19 mouse cellular contexts compared by ENCODE assay signal in the genomic region with DNA sequence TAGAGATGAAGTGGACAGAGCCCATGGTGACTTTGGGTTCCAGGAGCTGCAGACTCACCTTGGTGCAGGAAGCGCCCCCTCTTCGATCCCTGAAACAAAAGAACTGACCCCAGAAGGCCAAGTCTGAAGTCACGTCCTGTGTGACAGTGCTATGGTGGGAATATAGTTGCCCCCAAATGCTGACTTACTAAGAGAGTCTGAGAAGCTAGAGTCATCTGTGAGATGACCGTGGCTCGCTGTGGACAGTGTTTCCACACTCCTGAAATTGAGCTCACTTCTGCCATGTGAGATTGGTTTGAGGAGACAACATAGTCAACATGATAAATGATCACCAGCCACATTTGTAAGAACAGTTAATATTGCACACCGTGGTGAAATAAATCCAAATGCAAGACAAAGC. TPM values are rescaled to one million over a fixed set of nuclear protein-coding genes. Genes with fewer than 3 reads are reported as not detected.
DNase-seq lines count a peak whose midpoint lies in the region; ATAC-seq lines count a peak whose summit lies in the region.
"Had no signal": no experiment of that assay in that cellular context is flagged by ENCODE, and none has a peak within 500 bp of the region (broad histone marks: within the 10 kb centered on the region; RNA-seq: fewer than 3 reads in every experiment).

No protein-coding gene starts in this region.

- peak overlapping the region; percentile 91 for H3K27ac ChIP-seq in embryonic facial prominence, embryonic 13.5 days
- H3K27ac ChIP-seq in forebrain, embryonic 13.5 days: peak overlapping the region; percentile 71
- H3K27ac ChIP-seq in limb, embryonic 10.5 days: peak overlapping the region; percentile 92
- H3K27ac ChIP-seq in midbrain, embryonic 15.5 days: peak overlapping the region; percentile 79

- no peak overlapping the region for H3K9ac ChIP-seq in embryonic facial prominence, embryonic 13.5 days
- no peak overlapping the region for H3K9ac ChIP-seq in forebrain, embryonic 13.5 days
- H3K9ac ChIP-seq in midbrain, embryonic 15.5 days: no peak overlapping the region
- H3K9ac ChIP-seq: liver, postnatal 0 days had no signal

- no peaks in the 10 kb centered on the region for H3K27me3 ChIP-seq in embryonic facial prominence, embryonic 13.5 days
- H3K27me3 ChIP-seq in forebrain, embryonic 13.5 days: no peaks in the 10 kb centered on the region
- no peaks in the 10 kb centered on the region for H3K27me3 ChIP-seq in limb, embryonic 10.5 days (ENCODE audit: low read depth, poor library complexity, severe bottlenecking)
- H3K27me3 ChIP-seq in midbrain, embryonic 15.5 days (replicated peaks): no peaks in the 10 kb centered on the region

- H3K4me3 ChIP-seq in embryonic facial prominence, embryonic 13.5 days: no peak overlapping the region
- no peak overlapping the region for H3K4me3 ChIP-seq in forebrain, embryonic 13.5 days
- H3K4me3 ChIP-seq in limb, embryonic 10.5 days: peak overlapping the region; percentile 30
- H3K4me3 ChIP-seq in midbrain, embryonic 15.5 days: no peak overlapping the region

- H3K4me2 ChIP-seq in embryonic facial prominence, embryonic 13.5 days: 0 out of 2 replicates have a peak overlapping the region, but pooled peaks have one; percentile 37
- H3K4me2 ChIP-seq in forebrain, embryonic 13.5 days: peak overlapping the region; percentile 18; the same call in 1 of the 2 replicates
- H3K4me2 ChIP-seq in midbrain, embryonic 15.5 days: no peak overlapping the region

- ATAC-seq in embryonic facial prominence, embryonic 13.5 days (ENCODE audit: insufficient number of reproducible peaks, insufficient read depth, low FRiP score, low TSS enrichment, low read depth): no peak
- ATAC-seq in forebrain, embryonic 13.5 days: 0 out of 2 replicates have a peak, but pooled peaks have one; percentile 11
- ATAC-seq in midbrain, embryonic 15.5 days (replicated peaks): peak; percentile 50
- ATAC-seq: intestine, embryonic 16.5 days; liver, postnatal 0 days had no signal

- 59% methylated on average over 6 of the region's 6 CpGs for WGBS in embryonic facial prominence, embryonic 13.5 days
- 84% methylated on average over 6 of the region's 6 CpGs for WGBS in forebrain, embryonic 13.5 days
- WGBS in limb, embryonic 10.5 days: 63% methylated on average over 6 of the region's 6 CpGs
- 72% methylated on average over 6 of the region's 6 CpGs for WGBS in midbrain, embryonic 15.5 days

- H3K9me3 ChIP-seq in embryonic facial prominence, embryonic 13.5 days: no peaks in the 10 kb centered on the region
- H3K9me3 ChIP-seq in forebrain, embryonic 13.5 days (replicated peaks): no peaks in the 10 kb centered on the region
- no peaks in the 10 kb centered on the region for H3K9me3 ChIP-seq in limb, embryonic 10.5 days (replicated peaks)
- no peaks in the 10 kb centered on the region for H3K9me3 ChIP-seq in midbrain, embryonic 15.5 days

- H3K4me1 ChIP-seq in embryonic facial prominence, embryonic 13.5 days: peaks cover 30% of the 10 kb centered on the region
- H3K4me1 ChIP-seq in forebrain, embryonic 13.5 days: peaks cover 26% of the 10 kb centered on the region
- peaks cover 55% of the 10 kb centered on the region for H3K4me1 ChIP-seq in limb, embryonic 10.5 days
- H3K4me1 ChIP-seq in midbrain, embryonic 15.5 days: peaks cover 27% of the 10 kb centered on the region

- no peaks in the 10 kb centered on the region for H3K36me3 ChIP-seq in embryonic facial prominence, embryonic 13.5 days
- no peaks in the 10 kb centered on the region for H3K36me3 ChIP-seq in forebrain, embryonic 13.5 days (ENCODE audit: poor library complexity, severe bottlenecking)
- H3K36me3 ChIP-seq in limb, embryonic 10.5 days: no peaks in the 10 kb centered on the region
- H3K36me3 ChIP-seq in midbrain, embryonic 15.5 days (replicated peaks): no peaks in the 10 kb centered on the region

- DNase-seq in limb, embryonic 10.5 days (ENCODE audit: low spot score): peak; percentile 47
- DNase-seq in adrenal gland, adult 8-10 months: no peak
- DNase-seq in adrenal gland, postnatal 14 days: no peak
- DNase-seq in adrenal gland, postnatal 36 days: no peak
- DNase-seq in urinary bladder, postnatal 25 days (ENCODE audit: low spot score): no peak
- DNase-seq: gastrocnemius, postnatal 36 days; kidney, postnatal 10 days; liver, postnatal 0 days; thymus, adult 18-20 months had no signal

RNA-seq across cellular contexts. Expression of gene Dlg5, which starts 16.7 kb away (rescaled TPM):
- polyA plus RNA-seq in embryonic facial prominence, embryonic 13.5 days (2015; fragmentation: Nextera tagmentation; extraction: Ambion mirVana): 27.3 and 34.2 TPM in 2 replicates
- polyA plus RNA-seq in forebrain, embryonic 13.5 days (2015; fragmentation: Nextera tagmentation; extraction: Ambion mirVana): 15.5 and 18.4 TPM in 2 replicates
- 23.7 and 32.6 TPM in 2 replicates for polyA plus RNA-seq in limb, embryonic 10.5 days (2016; fragmentation: Nextera tagmentation; extraction: Ambion mirVana)
- 21.9 and 22.9 TPM in 2 replicates for polyA plus RNA-seq in midbrain, embryonic 15.5 days (2015; fragmentation: Nextera tagmentation; extraction: Ambion mirVana)
- total RNA-seq in adrenal gland, adult 8-10 months (2022): 10 to 100 TPM; 49.9 to 76.1 (median 55.6) TPM
- total RNA-seq in adrenal gland, postnatal 14 days (2021): 35.9 and 50.1 TPM in 2 replicates
- total RNA-seq in adrenal gland, postnatal 36 days (2021): 10 to 100 TPM; 41.3 to 51.0 TPM
- total RNA-seq: neutrophil, adult 5-6 weeks had no signal

RNA-seq across cellular contexts. Expression of gene E330034G19Rik, which starts 30.6 kb away (rescaled TPM):
- polyA plus RNA-seq in embryonic facial prominence, embryonic 13.5 days (2015; fragmentation: Nextera tagmentation; extraction: Ambion mirVana): not detected in 2 replicates
- not detected in 2 replicates for polyA plus RNA-seq in forebrain, embryonic 13.5 days (2015; fragmentation: Nextera tagmentation; extraction: Ambion mirVana)
- polyA plus RNA-seq in limb, embryonic 10.5 days (2016; fragmentation: Nextera tagmentation; extraction: Ambion mirVana): not detected in 2 replicates
- not detected in 2 replicates for polyA plus RNA-seq in midbrain, embryonic 15.5 days (2015; fragmentation: Nextera tagmentation; extraction: Ambion mirVana)
- not detected for total RNA-seq in adrenal gland, adult 8-10 months (2022)
- total RNA-seq in adrenal gland, postnatal 14 days (2021): not detected in 2 replicates
- not detected for total RNA-seq in adrenal gland, postnatal 36 days (2021)
- total RNA-seq: adrenal gland, adult 18-20 months; CH12.LX; gastrocnemius, postnatal 36 days; left cerebral cortex, adult 8-10 months; megakaryocyte, adult 5-6 weeks; neutrophil, adult 5-6 weeks had no signal
- polyA plus RNA-seq: heart, postnatal 0 days; intestine, embryonic 16.5 days; liver, postnatal 0 days had no signal
